Mouse (Mus musculus) bone marrow, adult 2 months (tissue): Measurements from ENCODE around the gene Fgf11. TPM values are rescaled to one million over a fixed set of nuclear protein-coding genes. Genes with fewer than 3 reads are reported as not detected.

ENCODE experiments used
- H3K27ac ChIP-seq: fragments of 200-500 bp; 2 replicates; pipeline ENCODE4 v1.5.1; 2012; ENCODE audit warnings: low read depth, mild to moderate bottlenecking, control low read depth, inconsistent platforms, low read length; ENCODE audit not compliant: control insufficient read depth, poor library complexity, insufficient read depth
- H3K4me1 ChIP-seq: fragments of 200-500 bp; 2 replicates; pipeline ENCODE4 v1.6.1; 2011; ENCODE audit warnings: low read length; ENCODE audit not compliant: control insufficient read depth, insufficient read depth
- H3K4me3 ChIP-seq: fragments of 200-500 bp; replicated peaks from 2 replicates; pipeline ENCODE3; 2011; ENCODE audit warnings: mild to moderate bottlenecking, low read depth, low read length, control low read depth; ENCODE audit not compliant: control insufficient read depth
- CTCF ChIP-seq: fragments of 200-500 bp; IDR thresholded peaks from 2 replicates; pipeline ENCODE4 v1.5.1; 2011; ENCODE audit warnings: low read length, control low read depth; ENCODE audit not compliant: control insufficient read depth, insufficient read depth
- POLR2A ChIP-seq: fragments of 200-500 bp; IDR thresholded peaks from 2 replicates; pipeline ENCODE4 v1.6.1; 2011; ENCODE audit warnings: low read depth, mild to moderate bottlenecking, control low read depth, low read length, borderline replicate concordance; ENCODE audit not compliant: control insufficient read depth
- WGBS: fragments of 180-500 bp; shearing (Covaris S2); methylation state at CpG from one replicate; pipeline ENCODE4 v1.1.7; 2018; 5-methylcytosine and 5-hydroxymethylcytosine counted together
- polyA plus RNA-seq: library from polyadenylated mRNA; stranded (reverse); fragments of >200 nt; gene quantifications from 2 replicates; pipeline ENCODE4 v1.2.4, GENCODE M21; 2011; ENCODE audit warnings: low replicate concordance; ENCODE audit not compliant: missing spikeins, insufficient read depth, insufficient read length

The Fgf11 gene
- polyA plus RNA-seq, 1 experiment = 1.00 TPM

DNA sequence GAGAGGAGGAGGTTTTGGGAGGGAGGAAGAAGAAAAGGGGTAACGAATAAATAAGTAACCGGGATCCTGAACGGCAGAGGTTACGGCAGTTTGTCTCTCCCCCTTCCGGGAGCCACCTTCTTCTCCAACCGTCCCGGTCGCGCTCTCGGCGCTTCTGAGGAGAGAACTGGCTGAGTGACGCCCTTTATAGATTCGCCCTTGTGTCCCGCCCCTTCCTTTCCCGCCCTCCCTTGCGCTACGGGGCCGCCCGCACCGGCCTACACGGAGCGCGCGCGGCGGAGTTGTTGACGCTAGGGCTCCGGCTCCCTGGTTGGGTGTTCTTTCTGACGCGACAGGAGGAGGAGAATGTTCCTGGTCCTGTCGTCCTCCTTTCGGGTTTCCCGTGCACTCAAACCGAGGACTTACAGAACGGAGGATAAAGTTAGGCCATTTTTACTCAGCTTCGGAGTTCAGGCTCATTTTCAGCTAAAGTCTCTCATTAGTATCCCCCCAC is 43.1 kb downstream of the Fgf11 start, which contains the start of gene Polr2a:
TSS of gene Polr2a (minus strand) at position 160 of the 493 bp plus-strand sequence.
- WGBS = under 1% methylated on average over 36 of the region's 36 CpGs
- Histone ChIP-seq H3K4me1 (peaks cover 2% of the 10 kb centered on the region), H3K4me3 (peak within 1 kb of the TSS; percentile 77), H3K27ac (peak within 1 kb of the TSS; percentile 95)
- TF ChIP-seq POLR2A = peak; percentile 100
- no peak for TF ChIP-seq CTCF

DNA sequence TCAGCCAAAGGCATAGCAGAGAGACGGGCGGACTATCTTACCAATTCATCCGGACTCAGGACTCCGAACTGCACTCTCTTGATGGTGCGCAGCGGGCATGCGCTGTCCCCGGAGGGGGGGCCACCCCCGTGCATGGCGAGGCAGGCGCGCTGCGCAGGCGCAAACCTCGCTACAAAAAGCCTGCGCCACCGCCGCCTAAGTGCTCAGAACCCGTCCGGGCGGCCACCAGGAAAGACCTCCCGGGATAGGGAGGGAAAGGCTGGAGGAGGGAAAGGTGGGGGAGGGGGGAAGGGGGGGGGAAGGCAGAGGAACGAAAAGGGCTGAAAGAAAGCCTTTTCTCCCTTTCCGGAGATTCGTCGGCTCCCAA is 43.6 kb downstream of the Fgf11 start:
- H3K27ac ChIP-seq = peak overlapping the region; percentile 95
- peak overlapping the region; percentile 77 for H3K4me3 ChIP-seq
- TF ChIP-seq CTCF (no peak), POLR2A (no peak; the same call in 1 of the 2 replicates)
- H3K4me1 ChIP-seq = peaks cover 2% of the 10 kb centered on the region
- WGBS = under 1% methylated on average over 26 of the region's 26 CpGs

DNA sequence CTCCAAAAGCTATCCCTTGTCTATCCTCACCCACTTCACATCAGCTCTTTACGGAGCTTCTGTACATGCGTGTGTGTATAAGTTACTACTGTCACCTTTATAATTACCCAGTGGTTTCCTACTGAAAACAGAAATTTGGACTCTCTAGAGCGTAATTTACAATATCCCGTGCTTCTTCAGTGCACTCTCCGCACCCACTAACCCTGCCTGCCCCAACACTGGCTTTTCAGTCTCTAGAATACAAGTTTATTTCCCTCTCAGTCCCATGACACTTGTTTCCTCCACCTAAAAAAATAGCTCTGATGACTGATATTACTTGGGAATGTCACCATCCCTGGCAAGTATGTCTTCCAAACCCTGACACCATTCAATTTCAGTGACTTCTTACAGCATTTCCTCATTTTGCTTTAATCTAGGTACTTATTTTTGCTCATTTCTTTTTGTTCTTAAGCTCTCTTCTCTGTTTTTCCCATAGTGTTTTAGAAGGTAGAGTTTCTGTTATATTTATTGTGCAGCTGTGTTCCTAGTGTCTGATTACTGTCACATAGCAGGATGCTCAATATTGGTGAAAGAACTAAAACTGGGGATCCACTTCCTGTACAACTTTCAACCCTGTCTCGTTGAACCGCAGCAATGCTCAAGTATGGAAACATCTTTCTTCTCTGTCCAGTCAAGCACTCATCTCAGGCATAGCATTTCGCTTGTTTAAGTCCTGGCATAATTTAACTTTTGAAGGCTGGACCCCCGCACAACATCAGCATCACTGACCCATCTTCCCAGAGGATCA is 44.2 kb downstream of the Fgf11 start:
- H3K4me3 ChIP-seq = peak overlapping the region; percentile 77
- peaks cover 2% of the 10 kb centered on the region for H3K4me1 ChIP-seq
- WGBS = 41% methylated on average over 9 of the region's 9 CpGs

DNA sequence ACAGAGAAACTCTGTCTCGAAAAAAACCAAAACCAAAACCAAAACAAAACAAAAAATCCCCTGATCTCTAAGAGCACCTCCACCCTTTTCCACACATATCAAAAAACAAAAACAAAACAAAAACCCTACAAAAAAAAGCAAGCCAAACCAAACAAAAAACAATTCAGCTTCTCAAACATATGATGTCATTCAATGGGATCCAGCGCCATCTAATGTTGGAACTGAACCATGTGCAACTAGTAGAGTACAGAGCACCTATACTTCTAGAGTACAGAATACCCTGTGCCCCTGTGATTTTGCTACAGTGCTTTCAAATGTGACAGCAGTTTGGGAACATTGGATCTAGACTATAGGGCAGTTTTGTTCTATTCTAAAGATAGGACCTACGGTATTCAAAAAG is 47.0 kb downstream of the Fgf11 start:
- no peak overlapping the region for H3K27ac ChIP-seq
- no peaks in the 10 kb centered on the region; the same call in 1 of the 2 replicates for H3K4me1 ChIP-seq
- TF ChIP-seq CTCF (no peak), POLR2A (no peak)
- 38% methylated on average over 3 of the region's 3 CpGs for WGBS
- H3K4me3 ChIP-seq = no peak overlapping the region

More for the DNA sequence above, 44.2 kb downstream of the Fgf11 start:
- peak overlapping the region; percentile 2 for H3K27ac ChIP-seq
- TF ChIP-seq CTCF = no peak
- TF ChIP-seq POLR2A = no peak

DNA sequence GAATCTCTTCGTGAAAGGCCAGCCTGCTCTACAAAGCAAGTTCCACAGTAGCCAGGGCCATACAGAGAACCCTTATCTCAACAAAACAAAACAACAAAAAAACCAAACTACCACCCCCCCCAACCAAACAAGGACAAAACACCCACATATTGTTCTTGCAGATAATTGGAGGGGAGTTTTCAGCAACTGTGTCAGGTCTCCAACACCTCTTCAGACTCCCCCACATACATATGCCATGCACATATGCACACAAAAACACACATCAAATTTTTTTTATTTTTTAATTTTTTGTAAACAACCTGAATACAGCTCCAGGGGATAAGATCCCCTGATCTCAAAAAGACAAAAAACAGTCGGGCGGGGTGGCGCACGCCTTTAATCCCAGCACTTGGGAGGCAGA is 47.4 kb downstream of the Fgf11 start:
- Histone ChIP-seq H3K4me3 (no peak overlapping the region), H3K27ac (no peak overlapping the region)
- 67% methylated on average over 5 of the region's 5 CpGs for WGBS

DNA sequence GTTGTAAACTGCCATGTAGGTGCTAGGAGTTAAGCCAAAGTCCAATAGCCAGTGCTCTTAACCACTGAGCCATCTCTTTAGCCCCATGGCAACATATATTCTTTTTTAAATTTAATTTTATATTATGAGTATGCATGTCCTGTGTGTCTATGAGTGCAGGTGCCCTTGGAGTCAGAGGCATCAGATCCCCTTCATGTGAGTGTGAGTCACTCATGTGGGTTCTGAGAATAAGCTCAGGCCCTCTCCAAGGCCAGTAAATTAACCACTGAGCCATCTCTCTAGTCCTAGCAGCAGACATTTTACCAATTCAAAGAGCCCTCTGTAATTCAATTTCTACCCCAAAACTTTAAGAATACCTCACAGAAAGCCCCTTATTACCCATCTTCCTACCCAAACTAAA is 49.0 kb downstream of the Fgf11 start:
- TF ChIP-seq CTCF (no peak), POLR2A (no peak)
- H3K27ac ChIP-seq = no peak overlapping the region
- H3K4me3 ChIP-seq = no peak overlapping the region
- no peaks in the 10 kb centered on the region; the same call in 1 of the 2 replicates for H3K4me1 ChIP-seq

More for the DNA sequence above, 47.4 kb downstream of the Fgf11 start:
- no peaks in the 10 kb centered on the region; the same call in 1 of the 2 replicates for H3K4me1 ChIP-seq
- TF ChIP-seq CTCF = no peak
- TF ChIP-seq POLR2A = no peak

DNA sequence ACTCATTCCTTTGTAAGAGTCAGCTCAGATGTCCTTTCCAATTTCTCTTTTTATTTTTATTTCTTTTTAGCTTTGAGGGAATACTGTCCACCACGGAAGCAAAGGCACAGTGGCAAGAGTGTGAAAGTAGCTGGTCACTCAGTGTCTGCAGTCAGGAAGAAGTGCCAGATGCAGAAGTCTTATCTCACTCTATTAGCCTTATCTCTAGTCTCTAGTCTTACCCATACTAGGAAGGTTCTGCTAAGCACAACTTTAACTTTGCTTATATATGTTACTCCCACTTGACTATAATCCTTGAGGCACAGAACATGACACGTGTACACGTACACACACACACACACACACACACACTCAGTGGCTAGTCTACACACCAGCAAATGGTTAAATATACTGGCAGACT is 50.0 kb downstream of the Fgf11 start:
- 49% methylated on average over 3 of the region's 3 CpGs for WGBS
- no peak overlapping the region for H3K4me3 ChIP-seq
- no peak for TF ChIP-seq POLR2A
- no peaks in the 10 kb centered on the region; the same call in 1 of the 2 replicates for H3K4me1 ChIP-seq
- no peak overlapping the region for H3K27ac ChIP-seq

Other genes starting within 250 kb of the Fgf11 start
- 1.9 and 2.2 TPM in 2 replicates for gene Efnb3, start 241.7 kb downstream of the Fgf11 start, polyA plus RNA-seq
- gene Wrap53, start 221.6 kb downstream of the Fgf11 start, polyA plus RNA-seq = 28.1 and 36.2 TPM in 2 replicates
- 34.5 and 71.7 TPM in 2 replicates for gene Trp53, start 221.5 kb downstream of the Fgf11 start, polyA plus RNA-seq
- gene Atp1b2, start 195.9 kb downstream of the Fgf11 start, polyA plus RNA-seq = 12.1 and 16.9 TPM in 2 replicates
- not detected in 2 replicates for gene Shbg, start 184.0 kb downstream of the Fgf11 start, polyA plus RNA-seq
- gene Sat2, start 179.8 kb downstream of the Fgf11 start, polyA plus RNA-seq = 1.4 and 2.4 TPM in 2 replicates
- 32.3 and 66.3 TPM in 2 replicates for gene Fxr2, start 168.9 kb downstream of the Fgf11 start, polyA plus RNA-seq
- gene Sox15, start 146.5 kb downstream of the Fgf11 start, polyA plus RNA-seq = not detected in 2 replicates
- 62.4 and 109 TPM in 2 replicates for gene Mpdu1, start 139.2 kb downstream of the Fgf11 start, polyA plus RNA-seq
- 28.0 and 51.6 TPM in 2 replicates for gene Cd68, start 135.7 kb downstream of the Fgf11 start, polyA plus RNA-seq
- gene Eif4a1, start 129.4 kb downstream of the Fgf11 start, polyA plus RNA-seq = 268 and 540 TPM in 2 replicates
- gene Senp3, start 119.8 kb downstream of the Fgf11 start, polyA plus RNA-seq = 46.3 and 67.8 TPM in 2 replicates
- 2.3 and 3.1 TPM in 2 replicates for gene Tnfsf13, start 116.1 kb downstream of the Fgf11 start, polyA plus RNA-seq
- gene Tnfsf12, start 106.0 kb downstream of the Fgf11 start, polyA plus RNA-seq = 4.2 and 7.1 TPM in 2 replicates
- 7.6 and 17.0 TPM in 2 replicates for gene Tnfsfm13, start 105.8 kb downstream of the Fgf11 start, polyA plus RNA-seq
- gene Polr2a, start 43.2 kb downstream of the Fgf11 start, polyA plus RNA-seq = 28.8 and 49.2 TPM in 2 replicates
- not detected in 2 replicates for gene Slc35g3, start 39.9 kb downstream of the Fgf11 start, polyA plus RNA-seq
- 8.4 and 13.8 TPM in 2 replicates for gene Zbtb4, start 35.9 kb downstream of the Fgf11 start, polyA plus RNA-seq
- gene Chrnb1, start 5.9 kb downstream of the Fgf11 start, polyA plus RNA-seq = 1.8 and 3.5 TPM in 2 replicates
- gene Tmem102, start 3.8 kb upstream of the Fgf11 start, polyA plus RNA-seq = not detected in 2 replicates
- not detected in 2 replicates for gene Gm39566, start 13.4 kb upstream of the Fgf11 start, polyA plus RNA-seq
- gene Spem2, start 16.6 kb upstream of the Fgf11 start, polyA plus RNA-seq = not detected in 2 replicates
- not detected in 2 replicates for gene Spem1, start 20.3 kb upstream of the Fgf11 start, polyA plus RNA-seq
- 5.3 and 6.0 TPM in 2 replicates for gene Nlgn2, start 35.9 kb upstream of the Fgf11 start, polyA plus RNA-seq
- 180 and 202 TPM in 2 replicates for gene Tmem256, start 36.7 kb upstream of the Fgf11 start, polyA plus RNA-seq
- gene Plscr3, start 44.5 kb upstream of the Fgf11 start, polyA plus RNA-seq = 38.3 and 50.9 TPM in 2 replicates
- 2.9 and 5.4 TPM in 2 replicates for gene Tnk1, start 56.9 kb upstream of the Fgf11 start, polyA plus RNA-seq
- gene Tmem95, start 76.2 kb upstream of the Fgf11 start, polyA plus RNA-seq = not detected in 2 replicates
- gene Kctd11, start 79.5 kb upstream of the Fgf11 start, polyA plus RNA-seq = 1.8 and 3.6 TPM in 2 replicates
- 63.5 and 179 TPM in 2 replicates for gene Acap1, start 93.7 kb upstream of the Fgf11 start, polyA plus RNA-seq
- gene 2810408A11Rik, start 99.1 kb upstream of the Fgf11 start, polyA plus RNA-seq = 2.7 and 5.6 TPM in 2 replicates
- gene Neurl4, start 99.2 kb upstream of the Fgf11 start, polyA plus RNA-seq = 25.7 and 38.2 TPM in 2 replicates
- 120 and 203 TPM in 2 replicates for gene Gps2, start 112.0 kb upstream of the Fgf11 start, polyA plus RNA-seq
- gene Eif5a, start 120.1 kb upstream of the Fgf11 start, polyA plus RNA-seq = 378 and 387 TPM in 2 replicates
- gene Ybx2, start 133.9 kb upstream of the Fgf11 start, polyA plus RNA-seq = 1.2 and 1.5 TPM in 2 replicates
- gene Slc2a4, start 146.3 kb upstream of the Fgf11 start, polyA plus RNA-seq = 24.5 and 32.2 TPM in 2 replicates
- gene Cldn7, start 162.9 kb upstream of the Fgf11 start, polyA plus RNA-seq = not detected in 2 replicates
- gene Ctdnep1, start 179.3 kb upstream of the Fgf11 start, polyA plus RNA-seq = 42.5 and 60.6 TPM in 2 replicates
- gene Elp5, start 180.7 kb upstream of the Fgf11 start, polyA plus RNA-seq = 27.2 and 50.6 TPM in 2 replicates
- gene Gabarap, start 189.3 kb upstream of the Fgf11 start, polyA plus RNA-seq = 204 and 443 TPM in 2 replicates
- gene Phf23, start 193.9 kb upstream of the Fgf11 start, polyA plus RNA-seq = 26.8 and 72.4 TPM in 2 replicates
- gene Dvl2, start 198.7 kb upstream of the Fgf11 start, polyA plus RNA-seq = 4.4 and 12.8 TPM in 2 replicates
- gene Acadvl, start 213.6 kb upstream of the Fgf11 start, polyA plus RNA-seq = 26.3 and 28.9 TPM in 2 replicates
- 5.4 and 19.4 TPM in 2 replicates for gene Dlg4, start 215.1 kb upstream of the Fgf11 start, polyA plus RNA-seq